Mouse (Mus musculus): Measurements from ENCODE around the gene Ror1. TPM values are rescaled to one million over a fixed set of nuclear protein-coding genes. Genes with fewer than 3 reads are reported as not detected.

Gene Ror1
- polyA plus RNA-seq, 1 experiment from 2014 or later, result 11.1 TPM

GRCm38 (mm10) chr4:100376163-100376562 lies 280.6 kb downstream of the Ror1 start:
- Histone ChIP-seq H3K9me3 (replicated peaks) (no peaks in the 10 kb centered on the region), H3K9ac (no peak overlapping the region), H3K27ac (no peak overlapping the region), H3K4me3 (replicated peaks) (no peak overlapping the region), H3K36me3 (no peaks in the 10 kb centered on the region), H3K27me3 (no peaks in the 10 kb centered on the region), H3K4me2 (no peak overlapping the region), H3K4me1 (peaks cover 32% of the 10 kb centered on the region)
- 39% methylated on average over 6 of the region's 6 CpGs for WGBS
- ATAC-seq (replicated peaks; ENCODE audit: low FRiP score), result no peak

DNA sequence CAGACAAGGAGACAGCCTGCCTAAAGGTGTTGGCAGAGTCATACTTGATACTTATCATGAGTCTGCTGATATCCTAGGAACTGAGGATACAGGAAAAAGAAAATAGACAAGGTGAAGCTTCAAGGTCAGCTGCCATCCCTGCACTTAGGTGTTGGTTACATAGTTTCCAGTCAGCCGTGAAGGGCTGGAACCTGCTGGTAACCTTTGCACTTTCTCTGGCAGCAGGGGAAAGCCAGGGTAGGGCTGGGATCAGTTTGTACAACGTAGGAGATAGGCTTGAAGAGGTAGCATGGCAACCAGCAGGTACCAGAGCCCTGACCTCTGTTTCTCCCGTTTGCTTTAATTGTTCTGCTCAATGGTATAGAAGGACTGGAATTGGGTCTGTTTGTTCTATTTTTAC lies 281.6 kb downstream of the Ror1 start:
- peaks cover 30% of the 10 kb centered on the region for H3K4me1 ChIP-seq
- no peaks in the 10 kb centered on the region for H3K9me3 ChIP-seq (replicated peaks)
- ATAC-seq (replicated peaks; ENCODE audit: low FRiP score), result 0 out of 2 replicates have a peak, but pooled peaks have one; percentile 40
- no peak overlapping the region for H3K4me3 ChIP-seq (replicated peaks)
- no peaks in the 10 kb centered on the region for H3K27me3 ChIP-seq
- WGBS, result 36% methylated on average over 3 of the region's 3 CpGs
- no peak overlapping the region for H3K9ac ChIP-seq
- H3K36me3 ChIP-seq, result no peaks in the 10 kb centered on the region
- H3K27ac ChIP-seq, result no peak overlapping the region
- no peak overlapping the region for H3K4me2 ChIP-seq

DNA sequence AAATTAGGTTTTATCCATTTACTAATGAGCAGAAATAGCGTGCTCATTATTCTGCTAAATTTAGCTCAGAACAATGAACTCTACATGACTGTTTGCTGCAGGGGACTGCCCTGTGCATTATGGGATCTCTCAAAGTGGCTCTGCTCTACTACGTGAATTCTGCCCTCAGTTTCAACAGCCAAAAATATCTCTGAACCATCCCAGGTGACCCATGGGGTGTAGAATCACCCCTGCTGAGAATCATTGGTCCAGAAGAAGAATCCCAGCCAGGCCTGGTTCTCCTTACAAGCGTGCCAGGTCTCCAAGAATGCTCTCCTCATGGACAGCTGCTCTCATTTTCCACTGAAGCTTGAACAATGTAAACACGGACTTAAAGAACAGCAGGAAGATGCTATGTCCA lies 282.4 kb downstream of the Ror1 start:
- Histone ChIP-seq H3K27ac (no peak overlapping the region), H3K4me1 (peaks cover 28% of the 10 kb centered on the region), H3K36me3 (no peaks in the 10 kb centered on the region), H3K9ac (no peak overlapping the region), H3K9me3 (replicated peaks) (no peaks in the 10 kb centered on the region), H3K4me3 (replicated peaks) (no peak overlapping the region), H3K27me3 (no peaks in the 10 kb centered on the region), H3K4me2 (no peak overlapping the region)
- WGBS, result 73% methylated on average over 4 of the region's 4 CpGs
- ATAC-seq (replicated peaks; ENCODE audit: low FRiP score), result no peak; the same call in 1 of the 2 replicates

- H3K9me3 ChIP-seq (replicated peaks), result no peaks in the 10 kb centered on the region
- H3K4me2 ChIP-seq, result no peak overlapping the region
- H3K27ac ChIP-seq, result no peak overlapping the region
- no peak overlapping the region for H3K4me3 ChIP-seq (replicated peaks)
- WGBS, result 68% methylated on average over 4 of the region's 4 CpGs
- H3K9ac ChIP-seq, result no peak overlapping the region
- no peaks in the 10 kb centered on the region for H3K27me3 ChIP-seq
- ATAC-seq (replicated peaks; ENCODE audit: low FRiP score), result no peak
- peaks cover 18% of the 10 kb centered on the region for H3K4me1 ChIP-seq
- H3K36me3 ChIP-seq, result no peaks in the 10 kb centered on the region
These were observed 286.2 kb downstream of the Ror1 start for GRCm38 (mm10) chr4:100381760-100382159.

- H3K27me3 ChIP-seq, result no peaks in the 10 kb centered on the region
- H3K4me1 ChIP-seq, result no peaks in the 10 kb centered on the region
- H3K36me3 ChIP-seq, result no peaks in the 10 kb centered on the region
- H3K27ac ChIP-seq, result no peak overlapping the region
- H3K4me3 ChIP-seq (replicated peaks), result no peak overlapping the region
- ATAC-seq (replicated peaks; ENCODE audit: low FRiP score), result no peak
- no peak overlapping the region for H3K9ac ChIP-seq
- WGBS, result 69% methylated on average over 5 of the region's 5 CpGs
- H3K9me3 ChIP-seq (replicated peaks), result no peaks in the 10 kb centered on the region
- H3K4me2 ChIP-seq, result no peak overlapping the region
These were observed 290.8 kb downstream of the Ror1 start for GRCm38 (mm10) chr4:100386272-100386988.

- no peak for ATAC-seq (replicated peaks; ENCODE audit: low FRiP score)
- Histone ChIP-seq H3K36me3 (no peaks in the 10 kb centered on the region), H3K9me3 (replicated peaks) (no peaks in the 10 kb centered on the region), H3K4me1 (peaks cover 18% of the 10 kb centered on the region), H3K9ac (no peak overlapping the region), H3K27ac (no peak overlapping the region; the same call in 1 of the 2 replicates), H3K27me3 (no peaks in the 10 kb centered on the region), H3K4me3 (replicated peaks) (no peak overlapping the region), H3K4me2 (no peak overlapping the region)
- WGBS, result 83% methylated on average over 6 of the region's 6 CpGs
These were observed 294.8 kb downstream of the Ror1 start for GRCm38 (mm10) chr4:100390436-100390835.

DNA sequence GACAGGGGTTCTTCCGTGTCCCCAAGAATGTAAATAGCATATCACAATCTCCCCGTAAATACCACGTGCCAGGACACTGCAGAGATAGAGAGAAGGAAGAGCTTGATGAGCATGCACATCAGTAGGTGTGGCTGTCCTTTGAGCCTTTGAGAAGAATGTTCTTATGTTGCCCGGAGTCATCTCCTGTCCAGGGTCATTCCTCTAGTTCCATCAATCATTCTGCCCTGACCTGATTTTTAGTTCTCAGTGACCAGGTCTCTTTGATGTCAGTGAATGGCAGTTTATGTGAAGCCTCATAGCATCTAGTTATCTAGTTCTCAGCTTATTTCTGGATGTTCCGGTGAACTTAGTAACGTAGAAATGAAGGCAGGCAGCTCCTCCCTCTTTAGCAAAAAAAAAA lies 295.4 kb downstream of the Ror1 start:
- 75% methylated on average over 6 of the region's 6 CpGs for WGBS
- no peak overlapping the region for H3K4me2 ChIP-seq
- H3K4me3 ChIP-seq (replicated peaks), result no peak overlapping the region
- ATAC-seq (replicated peaks; ENCODE audit: low FRiP score), result no peak
- H3K9ac ChIP-seq, result no peak overlapping the region
- H3K27me3 ChIP-seq, result no peaks in the 10 kb centered on the region
- no peaks in the 10 kb centered on the region for H3K9me3 ChIP-seq (replicated peaks)
- H3K36me3 ChIP-seq, result no peaks in the 10 kb centered on the region
- H3K27ac ChIP-seq, result no peak overlapping the region
- H3K4me1 ChIP-seq, result peaks cover 18% of the 10 kb centered on the region

DNA sequence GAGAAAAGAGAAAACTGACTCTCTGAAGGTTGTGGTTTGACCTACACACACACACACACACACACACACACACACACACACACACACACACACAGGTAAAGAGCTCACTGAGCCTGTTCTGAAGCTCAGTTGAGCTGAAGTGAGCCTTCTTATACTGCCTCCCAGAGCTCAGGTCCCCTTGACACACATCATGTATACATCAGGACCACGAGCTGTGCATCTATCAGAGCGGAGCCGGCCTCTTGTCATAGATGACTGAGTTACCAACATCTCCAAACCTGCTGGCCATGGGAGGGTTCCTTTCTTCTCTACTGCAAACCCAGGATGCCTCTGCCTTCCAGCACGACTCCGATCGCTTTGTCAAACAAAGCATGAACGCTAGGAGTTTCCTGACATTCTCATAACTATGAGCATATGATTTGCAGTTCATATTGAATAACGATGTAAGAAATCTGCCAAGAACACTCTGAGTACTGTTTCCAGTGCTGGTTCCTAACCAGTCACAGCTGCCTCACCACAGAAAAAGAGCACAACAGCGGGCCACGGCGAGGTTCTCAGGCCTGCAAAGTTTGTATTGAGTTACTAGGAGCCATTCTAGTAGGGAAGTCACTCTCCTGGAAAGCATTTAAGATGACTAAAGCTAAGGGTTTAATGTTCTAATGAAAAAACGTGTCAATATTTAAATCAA lies 297.9 kb downstream of the Ror1 start:
- H3K4me1 ChIP-seq, result peaks cover 21% of the 10 kb centered on the region
- H3K9me3 ChIP-seq (replicated peaks), result no peaks in the 10 kb centered on the region
- H3K4me2 ChIP-seq, result no peak overlapping the region
- peak; percentile 73; the same call in 1 of the 2 replicates for ATAC-seq (replicated peaks; ENCODE audit: low FRiP score)
- no peak overlapping the region for H3K4me3 ChIP-seq (replicated peaks)
- no peaks in the 10 kb centered on the region for H3K27me3 ChIP-seq
- WGBS, result 30% methylated on average over 12 of the region's 12 CpGs
- no peaks in the 10 kb centered on the region for H3K36me3 ChIP-seq
- H3K9ac ChIP-seq, result no peak overlapping the region
- peak overlapping the region; percentile 67 for H3K27ac ChIP-seq

DNA sequence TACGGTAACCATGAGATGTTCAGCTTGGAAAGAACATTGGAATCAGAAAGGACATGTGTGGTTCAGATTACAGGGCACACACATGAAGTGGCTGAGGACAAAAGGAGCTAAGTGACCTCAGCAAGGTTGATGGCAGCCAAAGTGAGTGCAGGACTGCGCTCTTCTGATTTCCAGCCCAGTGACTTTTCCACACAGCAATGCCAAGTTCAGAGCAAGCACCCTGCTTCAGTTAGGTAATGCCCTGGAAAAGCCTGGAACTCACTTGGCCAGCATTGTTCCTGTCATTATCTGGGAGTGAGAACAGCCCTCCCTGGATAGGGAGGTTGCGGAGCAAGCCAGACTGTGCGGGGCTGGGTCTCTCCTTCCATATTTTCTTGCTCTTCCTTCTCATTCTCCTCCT lies 299.8 kb downstream of the Ror1 start:
- no peaks in the 10 kb centered on the region for H3K27me3 ChIP-seq
- no peak overlapping the region for H3K4me3 ChIP-seq (replicated peaks)
- no peaks in the 10 kb centered on the region for H3K36me3 ChIP-seq
- no peak overlapping the region for H3K4me2 ChIP-seq
- no peak overlapping the region for H3K27ac ChIP-seq
- no peak for ATAC-seq (replicated peaks; ENCODE audit: low FRiP score)
- 94% methylated on average over 4 of the region's 4 CpGs for WGBS
- H3K9ac ChIP-seq, result no peak overlapping the region
- peaks cover 21% of the 10 kb centered on the region for H3K4me1 ChIP-seq
- H3K9me3 ChIP-seq (replicated peaks), result no peaks in the 10 kb centered on the region

DNA sequence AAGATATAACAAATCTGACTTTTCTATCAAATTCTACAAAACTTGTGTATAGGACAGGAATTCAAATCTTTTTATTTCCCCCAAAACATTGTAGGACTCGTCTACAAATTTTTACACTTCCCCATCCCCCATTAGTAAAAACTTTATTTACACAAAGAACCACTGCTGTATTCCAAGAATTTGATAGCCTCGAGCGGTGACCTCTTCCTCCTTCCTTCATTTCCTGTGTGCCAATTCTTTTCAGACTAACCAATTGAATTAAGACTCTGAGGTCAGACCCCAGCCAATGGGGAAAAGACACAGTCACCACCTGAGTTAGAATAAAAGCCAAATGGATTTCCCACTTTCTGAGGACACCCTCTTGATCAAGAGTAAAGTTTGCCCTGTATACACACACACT lies 302.5 kb downstream of the Ror1 start:
- ATAC-seq (replicated peaks; ENCODE audit: low FRiP score), result no peak
- Histone ChIP-seq H3K4me2 (no peak overlapping the region), H3K36me3 (no peaks in the 10 kb centered on the region), H3K4me3 (replicated peaks) (no peak overlapping the region), H3K9ac (no peak overlapping the region), H3K27me3 (no peaks in the 10 kb centered on the region), H3K27ac (no peak overlapping the region), H3K4me1 (peaks cover 18% of the 10 kb centered on the region), H3K9me3 (replicated peaks) (no peaks in the 10 kb centered on the region)
- 28% methylated on average over 3 of the region's 3 CpGs for WGBS

GRCm38 (mm10) chr4:100401078-100401477 lies 305.5 kb downstream of the Ror1 start:
- Histone ChIP-seq H3K4me2 (no peak overlapping the region), H3K9ac (no peak overlapping the region), H3K4me1 (0 out of 2 replicates have a peak, but pooled peaks cover 3% of the 10 kb centered on the region), H3K36me3 (no peaks in the 10 kb centered on the region), H3K4me3 (replicated peaks) (no peak overlapping the region), H3K27me3 (no peaks in the 10 kb centered on the region), H3K9me3 (replicated peaks) (no peaks in the 10 kb centered on the region), H3K27ac (no peak overlapping the region)
- 47% methylated on average over 3 of the region's 3 CpGs for WGBS
- no peak for ATAC-seq (replicated peaks; ENCODE audit: low FRiP score)

DNA sequence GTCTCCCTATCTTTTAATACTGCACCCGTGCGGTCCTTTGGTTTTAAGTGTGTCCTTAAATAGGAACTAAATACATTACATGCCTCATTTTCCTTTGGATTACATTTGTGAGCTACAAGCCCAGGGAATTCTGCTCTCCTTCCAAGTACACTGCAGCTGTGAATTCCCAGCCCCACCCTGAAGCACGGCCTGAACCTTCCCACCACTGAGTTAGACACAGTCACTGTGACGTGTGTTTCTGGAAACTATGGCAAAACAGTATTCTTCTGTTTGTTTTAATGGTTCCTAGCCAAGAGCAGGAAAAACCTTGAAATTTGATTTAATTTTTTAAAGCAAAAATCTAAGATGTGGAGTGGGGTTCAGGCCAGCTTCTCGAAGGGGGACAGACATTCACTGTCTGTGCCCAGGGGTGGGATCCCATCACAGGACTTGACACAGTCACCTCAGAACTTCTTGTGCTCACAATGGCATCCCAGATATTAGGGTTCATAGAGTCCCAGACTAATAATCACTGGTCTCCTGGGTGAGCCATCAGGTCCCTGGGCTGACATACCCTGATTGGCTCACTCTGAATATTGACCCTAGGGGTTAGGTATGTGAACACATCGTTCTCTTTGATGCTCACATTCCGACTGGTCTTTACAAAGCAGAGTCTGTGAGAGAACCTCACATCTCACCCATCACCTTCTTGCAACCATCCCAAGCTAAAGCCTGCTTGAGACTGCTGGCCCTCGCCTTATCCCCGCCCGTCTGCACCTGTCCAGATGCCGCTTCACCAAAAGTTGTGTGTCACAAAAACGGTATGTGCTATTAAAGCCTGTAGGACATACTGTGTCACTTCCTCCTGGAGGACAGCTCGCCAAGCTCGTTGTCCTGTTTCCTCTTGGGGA lies 306.2 kb downstream of the Ror1 start:
- no peaks in the 10 kb centered on the region for H3K27me3 ChIP-seq
- no peak overlapping the region for H3K4me2 ChIP-seq
- no peak for ATAC-seq (replicated peaks; ENCODE audit: low FRiP score)
- no peaks in the 10 kb centered on the region for H3K9me3 ChIP-seq (replicated peaks)
- peaks cover 9% of the 10 kb centered on the region; the same call in 1 of the 2 replicates for H3K4me1 ChIP-seq
- no peak overlapping the region for H3K4me3 ChIP-seq (replicated peaks)
- H3K27ac ChIP-seq, result no peak overlapping the region
- H3K9ac ChIP-seq, result no peak overlapping the region
- WGBS, result 81% methylated on average over 14 of the region's 14 CpGs
- no peaks in the 10 kb centered on the region for H3K36me3 ChIP-seq
